28 mouse cellular contexts compared by ENCODE assay signal in the genomic region with DNA sequence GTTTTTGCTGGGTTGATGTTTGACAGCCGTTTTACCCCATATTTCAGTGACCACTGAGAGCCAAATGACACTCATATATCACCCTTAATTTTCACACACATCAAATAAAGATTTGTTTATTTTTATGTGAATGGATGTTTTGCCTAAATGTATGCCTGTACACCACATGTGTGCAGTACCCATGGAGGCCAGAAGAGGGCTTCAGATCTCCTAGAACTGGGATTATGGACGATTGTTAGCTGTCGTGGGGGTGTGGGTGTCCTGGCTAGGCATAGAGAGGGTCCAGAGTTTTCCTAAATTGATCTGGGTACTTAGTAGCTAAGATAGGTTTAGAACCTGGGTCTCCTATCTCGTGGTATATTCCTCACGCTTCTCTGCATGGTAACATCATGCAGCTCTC. TPM values are rescaled to one million over a fixed set of nuclear protein-coding genes. Genes with fewer than 3 reads are reported as not detected.
DNase-seq lines count a peak whose midpoint lies in the region; ATAC-seq and TF ChIP-seq lines count a peak whose summit lies in the region.
"Had no signal": no experiment of that assay in that cellular context is flagged by ENCODE, and none has a peak within 500 bp of the region (broad histone marks: within the 10 kb centered on the region; RNA-seq: fewer than 3 reads in every experiment).

No protein-coding gene starts in this region.

- 0 out of 2 replicates have a peak, but pooled peaks have one; percentile 24 for TF ChIP-seq CTCF in intestine, postnatal 0 days (IDR thresholded peaks at IDR 0.05; ENCODE audit: low read depth)
- TF ChIP-seq CTCF in liver, postnatal 0 days (IDR thresholded peaks at IDR 0.05; ENCODE audit: low read depth): peak; percentile 22; the same call in 1 of the 2 replicates
- TF ChIP-seq CTCF in E14TG2a.4 (conservative IDR thresholded peaks at IDR 0.05; ENCODE audit: low read length): peak; percentile 75

- no peak for DNase-seq in liver, postnatal 0 days
- no peak for DNase-seq in liver, embryonic 11.5 days (ENCODE audit: low spot score)
- DNase-seq in ZHBTc4 (ENCODE audit: low read depth, low spot score): peak; percentile 62
- no peak for DNase-seq in adrenal gland, postnatal 4 days (ENCODE audit: low spot score in 2 of 2)
- no peak for DNase-seq in layer of hippocampus, postnatal 36 days
- DNase-seq: adrenal gland, adult 8-10 months; B cell, adult 2 months; cerebellum, adult 2 months; cerebellum, postnatal 25 days; gastrocnemius, postnatal 14 days; heart, adult 18-20 months; heart, postnatal 14 days; kidney, adult 8-10 months; kidney, postnatal 25 days; liver, embryonic 13.5 days had no signal

- TF ChIP-seq EP300 in liver, postnatal 0 days (IDR thresholded peaks at IDR 0.05; ENCODE audit: low read depth): no peak

- ATAC-seq in intestine, postnatal 0 days: no peak
- ATAC-seq in intestine, embryonic 15.5 days: no peak
- no peak for ATAC-seq in liver, postnatal 0 days
- no peak for ATAC-seq in liver, embryonic 11.5 days (replicated peaks; ENCODE audit: low FRiP score)
- ATAC-seq: inflammation-experienced regulatory T-cells, adult 6 months had no signal

- H3K27ac ChIP-seq in intestine, postnatal 0 days (ENCODE audit: low read depth, low read length): no peak overlapping the region
- H3K27ac ChIP-seq in intestine, embryonic 15.5 days: no peak overlapping the region
- H3K27ac ChIP-seq in liver, postnatal 0 days (ENCODE audit: low read depth): no peak overlapping the region
- H3K27ac ChIP-seq in liver, embryonic 11.5 days (ENCODE audit: low read depth, low read length): no peak overlapping the region
- H3K27ac ChIP-seq: embryonic facial prominence, embryonic 13.5 days; forebrain, embryonic 12.5 days; heart, embryonic 13.5 days; limb, embryonic 10.5 days; liver, embryonic 13.5 days; midbrain, embryonic 12.5 days had no signal

- H3K4me3 ChIP-seq in intestine, postnatal 0 days (ENCODE audit: low read depth, low read length): no peak overlapping the region
- no peak overlapping the region for H3K4me3 ChIP-seq in intestine, embryonic 15.5 days (replicated peaks)
- H3K4me3 ChIP-seq in liver, postnatal 0 days (ENCODE audit: low read depth, low read length): no peak overlapping the region
- no peak overlapping the region for H3K4me3 ChIP-seq in liver, embryonic 11.5 days (ENCODE audit: low read depth, low read length)
- H3K4me3 ChIP-seq in E14TG2a.4 (replicated peaks; ENCODE audit: low read length): no peak overlapping the region
- H3K4me3 ChIP-seq: embryonic facial prominence, embryonic 13.5 days; erythroblast, embryonic 14.5 days; forebrain, embryonic 12.5 days; heart, embryonic 13.5 days; limb, embryonic 10.5 days; liver, embryonic 13.5 days; midbrain, embryonic 12.5 days had no signal

- H3K4me2 ChIP-seq in intestine, postnatal 0 days (replicated peaks; ENCODE audit: low read depth): no peak overlapping the region
- no peak overlapping the region for H3K4me2 ChIP-seq in intestine, embryonic 15.5 days (replicated peaks)
- no peak overlapping the region for H3K4me2 ChIP-seq in liver, postnatal 0 days (ENCODE audit: low read depth, low read length)
- no peak overlapping the region for H3K4me2 ChIP-seq in liver, embryonic 11.5 days
- H3K4me2 ChIP-seq: embryonic facial prominence, embryonic 13.5 days; forebrain, embryonic 12.5 days; heart, embryonic 13.5 days; liver, embryonic 13.5 days; midbrain, embryonic 12.5 days had no signal

- H3K36me3 ChIP-seq in intestine, postnatal 0 days (ENCODE audit: control insufficient read depth, insufficient read depth): no peaks in the 10 kb centered on the region
- no peaks in the 10 kb centered on the region for H3K36me3 ChIP-seq in intestine, embryonic 15.5 days
- no peaks in the 10 kb centered on the region for H3K36me3 ChIP-seq in liver, postnatal 0 days (replicated peaks; ENCODE audit: insufficient read depth, low read length)
- no peaks in the 10 kb centered on the region for H3K36me3 ChIP-seq in liver, embryonic 11.5 days (ENCODE audit: control insufficient read depth, insufficient read depth, low read length)
- no peaks in the 10 kb centered on the region for H3K36me3 ChIP-seq in E14TG2a.4 (ENCODE audit: insufficient read depth, low read length)
- H3K36me3 ChIP-seq: embryonic facial prominence, embryonic 13.5 days; forebrain, embryonic 12.5 days; heart, embryonic 13.5 days; limb, embryonic 10.5 days; liver, embryonic 13.5 days; midbrain, embryonic 12.5 days had no signal

- no peaks in the 10 kb centered on the region for H3K4me1 ChIP-seq in intestine, postnatal 0 days (replicated peaks; ENCODE audit: control insufficient read depth, insufficient read depth, low read length)
- H3K4me1 ChIP-seq in intestine, embryonic 15.5 days (replicated peaks): no peaks in the 10 kb centered on the region
- no peaks in the 10 kb centered on the region for H3K4me1 ChIP-seq in liver, postnatal 0 days (ENCODE audit: insufficient read depth)
- H3K4me1 ChIP-seq in liver, embryonic 11.5 days (replicated peaks; ENCODE audit: control insufficient read depth, insufficient read depth, low read length): no peaks in the 10 kb centered on the region
- H3K4me1 ChIP-seq in E14TG2a.4 (replicated peaks; ENCODE audit: low read depth, low read length): peaks cover 10% of the 10 kb centered on the region
- H3K4me1 ChIP-seq: embryonic facial prominence, embryonic 13.5 days; forebrain, embryonic 12.5 days; heart, embryonic 13.5 days; limb, embryonic 10.5 days; liver, embryonic 13.5 days; midbrain, embryonic 12.5 days had no signal

- 88% methylated on average over 5 of the region's 5 CpGs for WGBS in intestine, postnatal 0 days
- WGBS in intestine, embryonic 15.5 days: 85% methylated on average over 5 of the region's 5 CpGs
- WGBS in liver, postnatal 0 days (ENCODE audit: insufficient replicate concordance): 80% methylated on average over 5 of the region's 5 CpGs
- 75% methylated on average over 5 of the region's 5 CpGs for WGBS in liver, embryonic 11.5 days

- 0 out of 2 replicates have a peak, but pooled peaks cover 6% of the 10 kb centered on the region for H3K9me3 ChIP-seq in intestine, postnatal 0 days (ENCODE audit: control insufficient read depth)
- no peaks in the 10 kb centered on the region for H3K9me3 ChIP-seq in intestine, embryonic 15.5 days
- H3K9me3 ChIP-seq in liver, postnatal 0 days (ENCODE audit: low read length): peaks cover 3% of the 10 kb centered on the region
- no peaks in the 10 kb centered on the region for H3K9me3 ChIP-seq in liver, embryonic 11.5 days (ENCODE audit: control insufficient read depth, low read length)
- H3K9me3 ChIP-seq in E14TG2a.4 (ENCODE audit: low read length): no peaks in the 10 kb centered on the region; the same call in 1 of the 2 replicates
- H3K9me3 ChIP-seq: embryonic facial prominence, embryonic 13.5 days; limb, embryonic 10.5 days; liver, embryonic 13.5 days had no signal

- no peaks in the 10 kb centered on the region for H3K27me3 ChIP-seq in intestine, postnatal 0 days (replicated peaks; ENCODE audit: control insufficient read depth, insufficient read depth, low read length)
- no peaks in the 10 kb centered on the region for H3K27me3 ChIP-seq in intestine, embryonic 15.5 days (replicated peaks)
- no peaks in the 10 kb centered on the region for H3K27me3 ChIP-seq in liver, postnatal 0 days (ENCODE audit: insufficient read depth, low read length)
- no peaks in the 10 kb centered on the region for H3K27me3 ChIP-seq in liver, embryonic 11.5 days (replicated peaks; ENCODE audit: control insufficient read depth, insufficient read depth, low read length)
- H3K27me3 ChIP-seq in E14TG2a.4 (ENCODE audit: insufficient read depth, low read length): peaks cover 13% of the 10 kb centered on the region
- H3K27me3 ChIP-seq: embryonic facial prominence, embryonic 13.5 days; forebrain, embryonic 12.5 days; heart, embryonic 13.5 days; liver, embryonic 13.5 days; midbrain, embryonic 12.5 days had no signal

- no peak overlapping the region for H3K9ac ChIP-seq in intestine, postnatal 0 days (ENCODE audit: low read depth, low read length)
- H3K9ac ChIP-seq in intestine, embryonic 15.5 days: no peak overlapping the region
- no peak overlapping the region for H3K9ac ChIP-seq in liver, postnatal 0 days (replicated peaks)
- H3K9ac ChIP-seq in liver, embryonic 11.5 days (ENCODE audit: low read depth, low read length): no peak overlapping the region
- H3K9ac ChIP-seq: embryonic facial prominence, embryonic 13.5 days; forebrain, embryonic 12.5 days; heart, embryonic 13.5 days; liver, embryonic 13.5 days; midbrain, embryonic 12.5 days had no signal

RNA-seq across cellular contexts. Expression of a gene that starts 27.7 kb away (rescaled TPM):
- 0.16 and 0.47 TPM in 2 replicates for polyA plus RNA-seq in intestine, postnatal 0 days (2015; fragmentation: Nextera tagmentation; extraction: Ambion mirVana)
- polyA plus RNA-seq in intestine, embryonic 15.5 days (2015; fragmentation: Nextera tagmentation; extraction: Ambion mirVana): 0.52 and 0.82 TPM in 2 replicates
- 14.3 and 16.9 TPM in 2 replicates for polyA plus RNA-seq in liver, postnatal 0 days (2015; fragmentation: Nextera tagmentation; extraction: Ambion mirVana)
- polyA plus RNA-seq in liver, embryonic 11.5 days (2014; fragmentation: Nextera tagmentation; extraction: Ambion mirVana): not detected in 2 replicates
- 1 to 10 TPM; 3.9 to 6.9 TPM for total RNA-seq in adrenal gland, postnatal 4 days (2021)
- 1 to 10 TPM; 1.7 to 2.8 TPM for total RNA-seq in layer of hippocampus, postnatal 36 days (2021)
- total RNA-seq: megakaryocyte progenitor cell, adult 5-6 weeks; neutrophil, adult 5-6 weeks had no signal
- polyA plus RNA-seq: erythroblast, embryonic 14.5 days; hindbrain, embryonic 11.5 days; inflammation-experienced regulatory T-cells, adult 6 months had no signal

Comparison
In these comparisons a context has a peak if more than half of its experiments do, and no peak if none do; other contexts are left out.
1. CTCF ChIP-seq: peak in every context shown above with its lines; median percentile 75 in E14TG2a.4; 24 in intestine, postnatal 0 days; 22 in liver, postnatal 0 days.